In the genomic region with DNA sequence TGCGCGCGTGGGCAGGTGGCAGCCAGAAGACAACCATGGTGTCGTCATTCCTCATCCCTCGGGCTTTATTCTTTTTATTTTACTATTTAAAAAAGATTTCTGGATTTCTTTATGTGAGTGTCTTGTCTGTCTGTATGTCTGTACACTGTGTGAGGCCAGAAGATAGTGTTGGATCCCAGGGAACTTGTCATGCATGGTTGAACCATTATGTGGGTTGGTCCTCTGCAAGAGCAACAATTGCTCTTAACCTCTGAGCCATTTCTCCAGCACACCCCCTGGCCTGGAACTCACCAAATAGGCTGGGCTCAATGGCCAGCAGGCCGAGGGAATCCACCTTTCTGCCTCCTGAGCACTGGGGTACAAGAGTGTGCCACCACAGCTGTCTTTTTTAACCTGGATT, we compare ENCODE assay signal across 8 mouse cellular contexts. TPM values are rescaled to one million over a fixed set of nuclear protein-coding genes. Genes with fewer than 3 reads are reported as not detected.
DNase-seq lines count a peak whose midpoint lies in the region; ATAC-seq and TF ChIP-seq lines count a peak whose summit lies in the region.

No protein-coding gene starts in this region.

- no peak for DNase-seq in testis, postnatal 14 days (ENCODE audit: low spot score)
- DNase-seq in retina, postnatal 1 day, result no peak
- DNase-seq in yolk sac, embryonic 10.5 days (ENCODE audit: low spot score), result no peak
- no peak for DNase-seq in left cerebral cortex, postnatal 4 days

- TF ChIP-seq CTCF in testis, adult 2 months (IDR thresholded peaks at IDR 0.05; ENCODE audit: control insufficient read depth, insufficient read depth, insufficient replicate concordance, low read depth, low read length), result no peak

- H3K36me3 ChIP-seq in testis, adult 2 months (ENCODE audit: control insufficient read depth, insufficient read depth, low read length), result no peaks in the 10 kb centered on the region; the same call in 1 of the 2 replicates
- H3K36me3 ChIP-seq in hindbrain, embryonic 15.5 days, result no peaks in the 10 kb centered on the region
- peaks cover 6% of the 10 kb centered on the region for H3K36me3 ChIP-seq in liver, embryonic 12.5 days

- H3K27me3 ChIP-seq in testis, adult 2 months (ENCODE audit: control insufficient read depth, insufficient read depth, low read length), result no peaks in the 10 kb centered on the region
- no peaks in the 10 kb centered on the region for H3K27me3 ChIP-seq in hindbrain, embryonic 15.5 days
- H3K27me3 ChIP-seq in liver, embryonic 12.5 days (replicated peaks), result no peaks in the 10 kb centered on the region

- peak overlapping the region; percentile 98 for H3K4me2 ChIP-seq in hindbrain, embryonic 15.5 days
- peak overlapping the region; percentile 96 for H3K4me2 ChIP-seq in liver, embryonic 12.5 days

- H3K9me3 ChIP-seq in hindbrain, embryonic 15.5 days, result no peaks in the 10 kb centered on the region
- no peaks in the 10 kb centered on the region for H3K9me3 ChIP-seq in liver, embryonic 12.5 days (replicated peaks)

- WGBS in hindbrain, embryonic 15.5 days, result 76% methylated on average over 6 of the region's 6 CpGs
- 83% methylated on average over 6 of the region's 6 CpGs for WGBS in liver, embryonic 12.5 days (ENCODE audit: insufficient replicate concordance)

- intact Hi-C loops in left cerebral cortex, postnatal 4 days (cut with DNase I), result no loop called here

- ATAC-seq in hindbrain, embryonic 15.5 days (ENCODE audit: low FRiP score, low read depth), result no peak
- no peak for ATAC-seq in liver, embryonic 12.5 days
- no peak for ATAC-seq in granulocyte monocyte progenitor cell, adult 5-6 weeks (replicated peaks; ENCODE audit: poor library complexity, severe bottlenecking)

- H3K27ac ChIP-seq in testis, adult 2 months (ENCODE audit: control insufficient read depth, insufficient read depth, low read depth, low read length), result no peak overlapping the region
- H3K27ac ChIP-seq in hindbrain, embryonic 15.5 days (replicated peaks), result no peak overlapping the region
- H3K27ac ChIP-seq in liver, embryonic 12.5 days, result no peak overlapping the region

- peak overlapping the region; percentile 99; the same call in 1 of the 2 replicates for H3K4me3 ChIP-seq in testis, adult 2 months (ENCODE audit: control insufficient read depth, low read depth, low read length)
- H3K4me3 ChIP-seq in hindbrain, embryonic 15.5 days, result peak overlapping the region; percentile 83
- H3K4me3 ChIP-seq in liver, embryonic 12.5 days, result peak overlapping the region; percentile 95

- no peak for TF ChIP-seq POLR2A in testis, adult 2 months (IDR thresholded peaks at IDR 0.05; ENCODE audit: control insufficient read depth, low read depth, low read length)

- 0 out of 2 replicates have a peak overlapping the region, but pooled peaks have one; percentile 89 for H3K9ac ChIP-seq in hindbrain, embryonic 15.5 days
- peak overlapping the region; percentile 94 for H3K9ac ChIP-seq in liver, embryonic 12.5 days

- peaks cover 16% of the 10 kb centered on the region for H3K4me1 ChIP-seq in testis, adult 2 months (ENCODE audit: control insufficient read depth, insufficient read depth, low read length)
- peaks cover 27% of the 10 kb centered on the region for H3K4me1 ChIP-seq in hindbrain, embryonic 15.5 days (replicated peaks)
- peaks cover 55% of the 10 kb centered on the region for H3K4me1 ChIP-seq in liver, embryonic 12.5 days

RNA-seq across cellular contexts. Expression of a gene that starts 1.5 kb away (rescaled TPM):
- 35.9 and 41.0 TPM in 2 replicates for polyA plus RNA-seq in testis, adult 2 months (2012; rRNA removed)
- polyA plus RNA-seq in hindbrain, embryonic 15.5 days (2015; fragmentation: Nextera tagmentation; extraction: Ambion mirVana), result 46.2 and 48.6 TPM in 2 replicates
- 27.5 and 28.2 TPM in 2 replicates for polyA plus RNA-seq in liver, embryonic 12.5 days (2016; fragmentation: Nextera tagmentation; extraction: Ambion mirVana)
- 50.2 and 61.6 TPM in 2 replicates for total RNA-seq in granulocyte monocyte progenitor cell, adult 5-6 weeks (2014; fragmentation: Nextera tagmentation)
- 69.4 and 82.7 TPM in 2 replicates for total RNA-seq in granulocyte monocyte progenitor cell, adult 5-6 weeks (2017)
- total RNA-seq in left cerebral cortex, postnatal 4 days (2021), result 10 to 100 TPM; 79.6 to 81.9 TPM

RNA-seq across cellular contexts. Expression of a gene that starts 29.5 kb away (rescaled TPM):
- polyA plus RNA-seq in testis, adult 2 months (2012; rRNA removed), result 0.09 and 0.10 TPM in 2 replicates
- 1.7 and 2.3 TPM in 2 replicates for polyA plus RNA-seq in hindbrain, embryonic 15.5 days (2015; fragmentation: Nextera tagmentation; extraction: Ambion mirVana)
- not detected in 2 replicates for polyA plus RNA-seq in liver, embryonic 12.5 days (2016; fragmentation: Nextera tagmentation; extraction: Ambion mirVana)
- not detected in 2 replicates for total RNA-seq in granulocyte monocyte progenitor cell, adult 5-6 weeks (2014; fragmentation: Nextera tagmentation)
- total RNA-seq in granulocyte monocyte progenitor cell, adult 5-6 weeks (2017), result not detected in 2 replicates
- 1 to 10 TPM; 1.2 to 3.2 TPM for total RNA-seq in left cerebral cortex, postnatal 4 days (2021)
